Mouse (Mus musculus) MEL (cell line): ENCODE results near the gene Clrn1.

Experiments used
- CTCF ChIP-seq, 3 experiments: IDR thresholded peaks in 2 of 3; conservative IDR thresholded peaks in 1 of 3; 2 replicates each; pipeline ENCODE4 v1.5.1; 2011 to 2012; ENCODE audit warnings: low read length in 3 of 3, low read depth in 2 of 3, mild to moderate bottlenecking in 2 of 3, improper control_type of control experiment in 1 of 3, inconsistent platforms in 1 of 3, mixed read lengths in 1 of 3, moderate library complexity in 1 of 3; ENCODE audit not compliant: control insufficient read depth in 1 of 3, insufficient read depth in 1 of 3, poor library complexity in 1 of 3, severe bottlenecking in 1 of 3
- ELF1 ChIP-seq: IDR thresholded peaks from 2 replicates; pipeline ENCODE4 v1.6.1; 2014; ENCODE audit warnings: low read depth, mild to moderate bottlenecking, inconsistent platforms, low read length, improper control_type of control experiment, moderate library complexity
- EP300 ChIP-seq, 2 experiments: IDR thresholded peaks; 2 replicates each; pipeline ENCODE4 v1.6.1; 2011; ENCODE audit warnings: improper control_type of control experiment in 2 of 2, low read length in 2 of 2, low read depth in 1 of 2, mild to moderate bottlenecking in 1 of 2
- GABPA ChIP-seq: IDR thresholded peaks from 2 replicates; pipeline ENCODE4 v1.6.1; 2012; ENCODE audit warnings: low read depth, mild to moderate bottlenecking, inconsistent platforms, low read length, improper control_type of control experiment, moderate library complexity
- GATA1 ChIP-seq: IDR thresholded peaks from 2 replicates; pipeline ENCODE4 v1.6.1; 2011; ENCODE audit warnings: low read depth, low read length, improper control_type of control experiment
- HCFC1 ChIP-seq: IDR thresholded peaks from 2 replicates; pipeline ENCODE4 v1.6.1; 2012; ENCODE audit warnings: low read depth, mild to moderate bottlenecking, inconsistent platforms, low read length, improper control_type of control experiment, moderate library complexity
- MAFK ChIP-seq: IDR thresholded peaks from 2 replicates; pipeline ENCODE4 v1.6.1; 2011; ENCODE audit warnings: low read depth, mild to moderate bottlenecking, low read length, improper control_type of control experiment, borderline replicate concordance
- MAZ ChIP-seq: IDR thresholded peaks from 2 replicates; pipeline ENCODE4 v1.6.1; 2012; ENCODE audit warnings: low read depth, mild to moderate bottlenecking, inconsistent platforms, low read length, improper control_type of control experiment
- MYC ChIP-seq: IDR thresholded peaks from 2 replicates; pipeline ENCODE4 v1.6.1; 2011; ENCODE audit warnings: low read depth, mild to moderate bottlenecking, low read length, improper control_type of control experiment, moderate library complexity
- POLR2A ChIP-seq, 2 experiments: IDR thresholded peaks; 2 replicates each; pipeline ENCODE4 v1.6.1; 2011 to 2012; ENCODE audit warnings: low read length in 2 of 2, mild to moderate bottlenecking in 2 of 2, control low read depth in 1 of 2, improper control_type of control experiment in 1 of 2, low read depth in 1 of 2, moderate library complexity in 1 of 2; ENCODE audit not compliant: control insufficient read depth in 1 of 2, insufficient read depth in 1 of 2, poor library complexity in 1 of 2
- POLR2AphosphoS2 ChIP-seq: IDR thresholded peaks from 2 replicates; pipeline ENCODE4 v1.6.1; 2011; ENCODE audit warnings: low read length, improper control_type of control experiment
- POLR2AphosphoS5 ChIP-seq: IDR thresholded peaks from 2 replicates; pipeline ENCODE4 v1.6.1; 2012; ENCODE audit warnings: low read depth, borderline replicate concordance, mild to moderate bottlenecking, inconsistent platforms, low read length, moderate library complexity, mixed read lengths
- RAD21 ChIP-seq: IDR thresholded peaks from 2 replicates; pipeline ENCODE4 v1.6.1; 2011; ENCODE audit warnings: mild to moderate bottlenecking, low read depth, low read length, improper control_type of control experiment
- SIN3A ChIP-seq: IDR thresholded peaks from 2 replicates; pipeline ENCODE4 v1.6.1; 2012; ENCODE audit warnings: low read length, improper control_type of control experiment, inconsistent platforms

DNA sequence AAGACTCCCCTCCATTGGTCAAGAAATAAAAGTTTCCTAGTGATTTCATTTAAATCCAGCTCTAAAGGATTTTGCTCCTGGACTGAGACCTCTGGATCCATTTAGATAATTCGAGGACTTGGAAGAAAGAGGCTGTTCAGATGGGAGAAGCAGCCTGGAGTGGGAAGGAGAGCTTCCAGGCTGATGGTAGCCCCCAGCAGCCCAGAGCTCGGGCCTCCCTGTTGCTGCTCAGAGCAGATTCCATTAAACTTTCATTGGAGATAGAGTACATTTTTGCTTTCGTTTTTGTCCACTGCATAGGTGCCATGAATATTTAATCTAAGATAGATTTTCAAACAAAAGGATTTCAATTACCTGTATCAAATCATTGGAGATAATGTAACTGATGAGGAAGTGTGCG is 62.9 kb downstream of the Clrn1 start, which contains the start of gene Mindy4b-ps:
- no peak for TF ChIP-seq EP300 (IDR thresholded peaks at IDR 0.05; ENCODE audit: low read depth in 1 of 2, low read length in 2 of 2)
- TF ChIP-seq MYC: no peak
- no peak for TF ChIP-seq GATA1
- TF ChIP-seq ELF1: no peak
- no peak for TF ChIP-seq POLR2AphosphoS5
- no peak for TF ChIP-seq SIN3A
- TF ChIP-seq POLR2A (IDR thresholded peaks at IDR 0.05; ENCODE audit: control insufficient read depth in 1 of 2, insufficient read depth in 1 of 2, low read depth in 1 of 2, low read length in 2 of 2, poor library complexity in 1 of 2): no peak
- TF ChIP-seq CTCF (IDR thresholded peaks at IDR 0.05 in 2 of 3, conservative IDR thresholded peaks at IDR 0.05 in 1 of 3; ENCODE audit: control insufficient read depth in 1 of 3, insufficient read depth in 1 of 3, low read depth in 2 of 3, low read length in 3 of 3, poor library complexity in 1 of 3, severe bottlenecking in 1 of 3): no peak
- no peak for TF ChIP-seq GABPA
- TF ChIP-seq HCFC1: no peak
- no peak for TF ChIP-seq RAD21
- no peak for TF ChIP-seq POLR2AphosphoS2
- no peak for TF ChIP-seq MAZ
- no peak for TF ChIP-seq MAFK
